Mouse (Mus musculus) brain, embryonic 14.5 days (tissue): ENCODE results near the gene Lpp.

Experiments used
- CTCF ChIP-seq: fragments of 200-500 bp; IDR thresholded peaks from 2 replicates; pipeline ENCODE4 v1.5.1; 2012; ENCODE audit warnings: inconsistent platforms, mild to moderate bottlenecking, moderate library complexity, borderline replicate concordance; ENCODE audit not compliant: insufficient read depth, insufficient read length; ENCODE audit errors: extremely low read depth
- POLR2A ChIP-seq: fragments of 200-500 bp; IDR thresholded peaks from 2 replicates; pipeline ENCODE4 v1.6.1; 2012; ENCODE audit warnings: mild to moderate bottlenecking, inconsistent platforms, borderline replicate concordance; ENCODE audit not compliant: poor library complexity, insufficient read depth, insufficient read length, severe bottlenecking; ENCODE audit errors: extremely low read depth

GRCm38 (mm10) chr16:24598567-24598966 lies 205.3 kb downstream of the Lpp start:
- TF ChIP-seq POLR2A (no peak), CTCF (no peak)
